Mouse (Mus musculus): Measurements from ENCODE around the gene Nell2. TPM values are rescaled to one million over a fixed set of nuclear protein-coding genes. Genes with fewer than 3 reads are reported as not detected.

Gene Nell2
- polyA plus RNA-seq, 1 experiment = 0.46 TPM

DNA sequence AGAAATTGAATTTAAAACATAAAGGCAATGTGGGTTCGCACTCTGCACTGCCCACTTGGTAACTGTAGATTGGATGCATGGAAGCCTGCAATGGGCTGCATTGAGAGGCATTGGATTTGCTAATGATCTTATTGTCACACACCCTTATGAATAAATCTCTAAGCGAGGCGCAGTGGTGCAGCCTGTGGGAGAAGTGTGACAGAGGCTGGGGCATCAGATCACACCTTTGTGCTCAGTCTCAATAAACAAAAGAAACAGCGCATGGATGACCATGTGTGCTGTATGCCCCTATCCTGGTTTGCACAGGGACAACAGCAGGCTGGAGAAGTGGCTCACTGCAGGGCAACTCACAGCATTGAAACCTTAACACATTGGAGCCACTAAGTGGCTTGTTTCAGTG lies 250.4 kb downstream of the Nell2 start:
- WGBS = 92% methylated on average over 4 of the region's 4 CpGs
- Histone ChIP-seq H3K27ac (ENCODE audit: insufficient read depth, low read depth, low read length) (no peak overlapping the region), H3K4me1 (ENCODE audit: control insufficient read depth, insufficient read depth, insufficient read length, low read length) (no peaks in the 10 kb centered on the region), H3K36me3 (ENCODE audit: control insufficient read depth, insufficient read depth, low read length) (no peaks in the 10 kb centered on the region), H3K4me3 (ENCODE audit: low read depth, low read length) (no peak overlapping the region), H3K27me3 (ENCODE audit: control insufficient read depth, insufficient read depth, low read length) (no peaks in the 10 kb centered on the region)
- TF ChIP-seq POLR2A (IDR thresholded peaks at IDR 0.05; ENCODE audit: low read depth, low read length) = no peak
- no peak for TF ChIP-seq CTCF (IDR thresholded peaks at IDR 0.05; ENCODE audit: extremely low read depth, insufficient read length, insufficient replicate concordance, low read depth, low read length)

DNA sequence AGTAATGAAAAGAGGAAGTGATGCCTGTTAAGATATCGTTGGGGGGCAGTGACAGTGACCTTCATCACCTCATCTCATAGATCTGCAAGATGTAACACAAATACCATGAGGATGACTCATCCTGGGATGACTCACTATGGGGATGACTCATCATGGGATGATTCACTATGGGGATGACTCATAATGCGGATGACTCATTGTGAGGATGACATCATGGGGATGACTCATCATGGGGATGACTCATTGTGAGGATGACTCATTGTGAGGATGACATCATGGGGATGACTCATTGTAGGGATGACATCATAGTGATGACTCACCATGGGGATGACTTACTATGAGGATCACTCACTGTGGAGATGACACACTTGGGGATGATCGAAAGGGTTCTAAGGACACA lies 251.8 kb downstream of the Nell2 start:
- TF ChIP-seq CTCF (IDR thresholded peaks at IDR 0.05; ENCODE audit: extremely low read depth, insufficient read length, insufficient replicate concordance, low read depth, low read length) = no peak
- TF ChIP-seq POLR2A (IDR thresholded peaks at IDR 0.05; ENCODE audit: low read depth, low read length) = no peak
- Histone ChIP-seq H3K4me3 (ENCODE audit: low read depth, low read length) (no peak overlapping the region), H3K27me3 (ENCODE audit: control insufficient read depth, insufficient read depth, low read length) (no peaks in the 10 kb centered on the region), H3K27ac (ENCODE audit: insufficient read depth, low read depth, low read length) (no peak overlapping the region), H3K4me1 (ENCODE audit: control insufficient read depth, insufficient read depth, insufficient read length, low read length) (no peaks in the 10 kb centered on the region), H3K36me3 (ENCODE audit: control insufficient read depth, insufficient read depth, low read length) (no peaks in the 10 kb centered on the region)
- WGBS = 90% methylated on average over 3 of the region's 3 CpGs

DNA sequence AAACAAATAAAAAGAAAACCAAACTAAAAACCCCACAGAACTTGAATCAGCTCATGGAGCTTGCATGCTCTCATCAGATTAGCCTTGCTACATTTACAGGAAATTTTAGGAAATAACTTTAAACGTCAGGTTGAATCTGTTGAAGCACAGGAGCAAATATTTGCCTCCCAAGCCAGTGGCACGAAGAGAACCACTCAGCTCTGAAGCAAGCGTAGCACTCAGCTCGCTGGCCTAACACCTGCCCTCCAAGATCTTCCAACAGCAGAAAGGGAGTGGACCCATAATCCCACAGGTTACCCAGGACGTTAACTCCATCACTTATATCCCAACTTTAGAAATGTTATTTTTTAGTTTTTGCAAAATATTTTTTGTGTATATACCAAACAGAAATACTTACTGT lies 252.8 kb downstream of the Nell2 start:
- no peaks in the 10 kb centered on the region for H3K27me3 ChIP-seq (ENCODE audit: control insufficient read depth, insufficient read depth, low read length)
- H3K4me1 ChIP-seq (ENCODE audit: control insufficient read depth, insufficient read depth, insufficient read length, low read length) = no peaks in the 10 kb centered on the region
- 72% methylated on average over 5 of the region's 5 CpGs for WGBS
- no peak overlapping the region for H3K4me3 ChIP-seq (ENCODE audit: low read depth, low read length)
- H3K27ac ChIP-seq (ENCODE audit: insufficient read depth, low read depth, low read length) = no peak overlapping the region
- no peaks in the 10 kb centered on the region for H3K36me3 ChIP-seq (ENCODE audit: control insufficient read depth, insufficient read depth, low read length)
- TF ChIP-seq CTCF (IDR thresholded peaks at IDR 0.05; ENCODE audit: extremely low read depth, insufficient read length, insufficient replicate concordance, low read depth, low read length) = no peak
- no peak for TF ChIP-seq POLR2A (IDR thresholded peaks at IDR 0.05; ENCODE audit: low read depth, low read length)

DNA sequence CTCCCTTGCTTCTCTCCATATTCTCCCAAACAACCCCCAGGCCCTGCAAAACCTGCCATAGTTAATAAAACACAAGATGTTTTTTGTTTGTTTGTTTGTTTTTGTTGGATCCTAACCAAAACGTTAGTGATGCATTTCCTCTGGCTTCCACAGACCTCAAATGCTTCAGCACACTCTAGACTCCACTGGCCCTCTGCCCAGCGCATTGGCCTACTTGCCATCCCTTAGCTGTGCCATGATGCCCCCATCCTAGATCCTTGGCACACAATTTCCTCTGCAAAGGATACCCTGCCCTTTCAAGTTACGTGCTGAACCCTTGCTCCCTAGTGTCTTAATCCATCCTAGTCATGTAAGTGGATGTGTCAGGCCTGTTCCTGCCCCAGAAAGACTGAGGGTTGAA lies 255.1 kb downstream of the Nell2 start:
- no peak for TF ChIP-seq CTCF (IDR thresholded peaks at IDR 0.05; ENCODE audit: extremely low read depth, insufficient read length, insufficient replicate concordance, low read depth, low read length)
- no peak for TF ChIP-seq POLR2A (IDR thresholded peaks at IDR 0.05; ENCODE audit: low read depth, low read length)
- no peak overlapping the region for H3K4me3 ChIP-seq (ENCODE audit: low read depth, low read length)
- H3K36me3 ChIP-seq (ENCODE audit: control insufficient read depth, insufficient read depth, low read length) = no peaks in the 10 kb centered on the region
- H3K27me3 ChIP-seq (ENCODE audit: control insufficient read depth, insufficient read depth, low read length) = no peaks in the 10 kb centered on the region
- no peak overlapping the region for H3K27ac ChIP-seq (ENCODE audit: insufficient read depth, low read depth, low read length)
- whole genome bisulfite sequencing = 74% methylated on average over 3 of the region's 3 CpGs
- H3K4me1 ChIP-seq (ENCODE audit: control insufficient read depth, insufficient read depth, insufficient read length, low read length) = no peaks in the 10 kb centered on the region

DNA sequence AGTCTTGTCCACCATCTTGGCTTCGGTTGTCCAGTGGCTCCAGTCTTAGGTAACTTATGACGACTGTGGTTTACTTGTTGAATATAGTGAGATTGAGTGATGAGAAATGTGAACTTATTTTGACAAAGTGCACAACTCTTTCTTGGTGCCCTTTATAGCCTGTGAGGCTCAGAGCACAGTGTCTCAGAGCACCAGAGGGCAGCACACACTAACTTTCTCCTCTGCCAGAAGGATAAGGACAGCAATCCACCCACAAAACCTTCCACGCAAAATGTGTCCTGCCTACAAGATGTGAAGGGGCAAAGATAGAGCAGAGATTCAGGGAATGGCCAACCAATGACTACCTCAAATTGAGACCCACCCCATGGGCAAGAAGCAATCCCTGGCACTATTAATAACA lies 256.2 kb downstream of the Nell2 start:
- Histone ChIP-seq H3K27ac (ENCODE audit: insufficient read depth, low read depth, low read length) (no peak overlapping the region), H3K4me3 (ENCODE audit: low read depth, low read length) (no peak overlapping the region), H3K27me3 (ENCODE audit: control insufficient read depth, insufficient read depth, low read length) (no peaks in the 10 kb centered on the region), H3K4me1 (ENCODE audit: control insufficient read depth, insufficient read depth, insufficient read length, low read length) (no peaks in the 10 kb centered on the region), H3K36me3 (ENCODE audit: control insufficient read depth, insufficient read depth, low read length) (no peaks in the 10 kb centered on the region)
- 86% methylated on average over 3 of the region's 3 CpGs for WGBS
- TF ChIP-seq POLR2A (IDR thresholded peaks at IDR 0.05; ENCODE audit: low read depth, low read length) (no peak), CTCF (IDR thresholded peaks at IDR 0.05; ENCODE audit: extremely low read depth, insufficient read length, insufficient replicate concordance, low read depth, low read length) (no peak)

DNA sequence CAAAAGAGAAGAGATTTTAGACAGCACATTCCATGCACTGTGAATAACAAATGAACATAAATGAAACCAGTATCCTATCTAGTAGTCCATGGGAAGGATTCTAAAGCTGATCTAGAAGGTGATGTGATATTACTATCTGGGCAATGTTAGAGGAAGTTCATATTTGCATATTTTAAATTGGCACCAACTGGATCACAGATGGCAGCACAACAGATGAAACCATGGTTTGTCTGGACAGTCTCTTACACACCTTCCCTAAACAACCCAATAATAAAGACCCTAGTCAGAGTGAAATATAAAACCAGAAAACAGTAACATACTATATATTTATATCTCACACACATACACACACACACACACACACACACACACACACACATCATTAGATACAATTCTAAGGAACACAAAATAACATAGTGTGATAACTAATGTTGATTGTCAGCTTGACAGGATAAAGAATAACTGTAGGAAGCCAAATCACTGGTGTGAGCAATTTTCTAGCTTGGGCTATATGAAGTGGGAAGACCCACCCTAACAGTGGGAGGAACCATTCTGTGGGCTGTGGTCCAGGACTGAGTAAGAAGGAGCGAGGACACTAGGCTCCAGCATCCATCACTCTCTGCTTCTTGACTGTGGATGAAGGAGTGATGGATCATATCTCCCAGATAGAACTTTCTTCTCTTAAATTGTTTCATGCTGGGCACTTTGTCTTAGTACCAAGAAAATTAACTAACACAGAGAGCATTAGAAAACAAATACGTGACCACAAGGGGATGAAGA lies 268.5 kb downstream of the Nell2 start:
- H3K4me3 ChIP-seq (ENCODE audit: low read depth, low read length) = no peak overlapping the region
- 77% methylated on average over 2 of the region's 2 CpGs for WGBS
- TF ChIP-seq CTCF (IDR thresholded peaks at IDR 0.05; ENCODE audit: extremely low read depth, insufficient read length, insufficient replicate concordance, low read depth, low read length) (no peak), POLR2A (IDR thresholded peaks at IDR 0.05; ENCODE audit: low read depth, low read length) (no peak)
- no peaks in the 10 kb centered on the region for H3K27me3 ChIP-seq (ENCODE audit: control insufficient read depth, insufficient read depth, low read length)
- H3K27ac ChIP-seq (ENCODE audit: insufficient read depth, low read depth, low read length) = no peak overlapping the region
- no peaks in the 10 kb centered on the region for H3K4me1 ChIP-seq (ENCODE audit: control insufficient read depth, insufficient read depth, insufficient read length, low read length)
- H3K36me3 ChIP-seq (ENCODE audit: control insufficient read depth, insufficient read depth, low read length) = no peaks in the 10 kb centered on the region

DNA sequence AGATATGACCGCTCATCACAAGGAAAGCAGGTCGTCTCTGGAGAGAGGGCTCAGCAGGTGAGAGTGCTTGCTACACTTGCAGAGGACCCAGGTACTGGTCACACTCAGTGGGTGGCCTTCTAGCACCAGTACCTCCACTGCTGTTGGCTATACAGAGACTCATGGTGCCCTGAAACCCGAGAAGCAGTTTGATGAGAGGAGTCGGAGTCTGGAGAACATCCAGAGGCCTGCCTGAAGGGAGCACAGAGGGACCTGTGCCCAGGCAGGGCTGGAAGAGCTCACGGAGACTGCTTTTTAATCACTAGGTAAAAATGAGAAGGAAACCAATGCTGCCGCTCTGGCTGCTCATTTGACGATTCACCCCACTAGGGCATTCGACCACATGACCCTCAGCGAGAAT lies 271.2 kb downstream of the Nell2 start:
- H3K36me3 ChIP-seq (ENCODE audit: control insufficient read depth, insufficient read depth, low read length) = no peaks in the 10 kb centered on the region
- WGBS = 71% methylated on average over 9 of the region's 9 CpGs
- H3K27ac ChIP-seq (ENCODE audit: insufficient read depth, low read depth, low read length) = no peak overlapping the region
- H3K27me3 ChIP-seq (ENCODE audit: control insufficient read depth, insufficient read depth, low read length) = no peaks in the 10 kb centered on the region
- TF ChIP-seq POLR2A (IDR thresholded peaks at IDR 0.05; ENCODE audit: low read depth, low read length) (no peak), CTCF (IDR thresholded peaks at IDR 0.05; ENCODE audit: extremely low read depth, insufficient read length, insufficient replicate concordance, low read depth, low read length) (no peak)
- no peaks in the 10 kb centered on the region for H3K4me1 ChIP-seq (ENCODE audit: control insufficient read depth, insufficient read depth, insufficient read length, low read length)
- H3K4me3 ChIP-seq (ENCODE audit: low read depth, low read length) = no peak overlapping the region

All from small intestine, adult 2 months (tissue).